Mouse (Mus musculus): ENCODE results near the gene Nudt15.

- TF ChIP-seq EP300 (IDR thresholded peaks at IDR 0.05; ENCODE audit: low read depth) (no peak), CTCF (IDR thresholded peaks at IDR 0.05; ENCODE audit: low read depth) (no peak)
Observed at GRCm38 (mm10) chr14:73506283-73506682, 41.8 kb downstream of the Nudt15 start.

Measured in liver, embryonic 14.5 days (tissue).